Mouse (Mus musculus): ENCODE results near the gene Senp8.
A peak's percentile ranks its signal among the peaks of the same experiment; 100 is the strongest.
"Not testable (repeated sequence)": the region's sequence is repeated elsewhere in the genome, so short reads cannot be mapped to it uniquely, and the experiment has no call there.

Gene Senp8

DNA sequence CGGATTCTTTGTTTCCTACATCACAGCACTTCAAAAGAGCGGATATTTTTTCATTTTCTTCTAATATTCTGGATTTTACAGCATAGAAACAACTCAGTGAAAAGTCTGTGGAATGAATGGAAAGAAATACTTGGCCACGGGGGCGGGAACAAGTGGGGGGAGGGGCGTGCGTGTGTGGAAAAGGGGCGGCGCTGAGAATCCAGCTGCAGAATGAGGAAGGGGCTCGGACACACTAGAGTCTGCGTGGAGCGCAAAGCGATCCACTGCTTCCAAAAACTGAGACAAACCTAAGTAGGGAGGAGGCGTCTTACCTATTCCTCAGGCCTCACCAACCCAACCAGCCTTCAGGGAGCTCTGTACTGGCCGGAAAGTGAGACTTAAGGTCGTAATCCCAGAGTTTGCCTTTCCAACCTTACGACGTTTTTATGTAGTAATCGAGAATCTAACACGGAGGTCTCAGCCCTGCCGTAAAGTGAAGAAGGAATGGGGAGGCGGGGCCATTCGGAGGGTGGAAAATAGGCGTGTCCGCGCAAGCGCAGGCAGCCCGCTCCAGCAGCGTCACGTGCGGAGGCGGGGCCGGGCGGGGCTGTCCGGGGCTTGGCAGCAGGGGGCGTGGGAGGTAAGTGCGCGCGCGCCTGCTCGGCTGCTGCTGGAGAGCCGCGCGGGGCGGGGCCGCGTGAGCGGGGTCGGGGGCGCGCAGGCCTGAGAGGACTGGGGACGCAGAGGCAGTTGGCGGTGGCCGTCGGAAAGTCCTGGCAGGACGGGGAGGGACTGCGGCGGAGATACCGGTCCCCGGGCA lies at the start of gene Senp8, which contains the start of gene Myo9a:
Gene Senp8, minus strand, starts transcription at position 444 of the 799 bp plus-strand sequence.
Gene Myo9a, plus strand, starts transcription at position 630 of the 799 bp plus-strand sequence.
- DNase-seq (ENCODE audit: extremely low read depth, low read depth), result peak; percentile 96

DNA sequence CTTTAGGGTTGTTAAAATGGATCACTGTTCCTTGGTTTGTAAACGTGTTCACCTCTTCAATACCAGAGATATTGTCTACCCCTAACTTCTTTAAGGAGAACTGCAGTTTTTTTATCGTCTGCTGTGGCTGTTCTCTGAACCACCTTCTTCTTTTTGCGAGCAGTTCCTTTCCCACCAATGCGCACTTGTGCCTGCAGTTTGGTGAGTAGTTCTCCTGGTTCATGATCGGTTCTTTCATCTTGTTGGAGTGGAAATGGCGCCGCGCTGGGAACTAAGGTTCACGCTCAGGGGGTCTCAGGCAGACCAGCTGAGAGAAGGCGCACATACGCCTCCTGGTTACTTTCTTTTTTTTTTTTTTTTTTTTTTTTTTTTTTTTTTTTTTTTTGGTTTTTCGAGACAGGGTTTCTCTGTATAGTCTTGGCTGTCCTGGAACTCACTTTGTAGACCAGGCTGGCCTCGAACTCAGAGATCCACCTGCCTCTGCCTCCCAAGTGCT lies 16.5 kb upstream of the Senp8 start:
- DNase-seq (ENCODE audit: extremely low read depth, low read depth), result not testable (repeated sequence)

DNA sequence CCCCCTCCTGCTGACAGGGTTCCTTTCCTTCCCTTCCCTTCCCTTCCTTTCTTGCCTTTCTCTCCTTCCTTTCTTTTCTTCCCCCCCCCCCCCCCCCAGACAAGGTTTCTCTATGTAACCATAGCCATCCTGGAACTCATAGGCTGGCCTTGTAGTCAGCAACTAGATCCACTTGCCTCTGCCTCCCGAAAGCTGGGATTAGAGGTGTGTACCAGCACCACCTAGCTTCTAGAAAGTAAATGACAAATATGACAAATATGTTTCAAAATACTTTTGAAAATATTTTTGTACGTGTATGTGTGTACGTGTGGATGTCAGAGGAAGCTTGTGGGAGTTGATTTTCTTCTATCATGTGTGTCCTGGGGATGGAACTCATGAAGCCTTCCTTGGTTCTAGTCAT lies 10.0 kb upstream of the Senp8 start:
- DNase-seq (ENCODE audit: extremely low read depth, low read depth), result no peak

GRCm38 (mm10) chr9:59757016-59757415 lies 6.5 kb upstream of the Senp8 start:
- not testable (repeated sequence) for DNase-seq (ENCODE audit: extremely low read depth, low read depth)

DNA sequence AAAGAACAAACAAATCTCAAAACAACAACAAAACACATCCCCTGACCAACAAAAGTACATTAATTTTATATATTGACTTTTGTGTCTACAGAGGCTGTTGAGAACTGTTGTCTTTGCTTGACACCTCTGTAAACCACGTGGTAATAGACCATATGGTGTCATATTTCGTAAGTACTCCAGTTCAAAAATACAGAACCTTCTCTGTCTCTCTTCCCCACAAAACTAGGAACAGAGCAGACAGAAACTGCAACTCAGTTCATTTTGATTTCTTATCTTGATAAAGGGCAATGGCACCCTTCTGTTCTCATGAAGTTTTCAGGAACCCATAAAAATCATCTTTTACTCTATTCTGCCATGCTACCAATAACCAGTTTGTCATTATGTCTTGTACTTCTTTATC lies 4.7 kb upstream of the Senp8 start:
- peak; percentile 33 for DNase-seq (ENCODE audit: extremely low read depth, low read depth)

- no peak for DNase-seq (ENCODE audit: extremely low read depth, low read depth)
Measured at GRCm38 (mm10) chr9:59751966-59752365, 1.5 kb upstream of the Senp8 start.

GRCm38 (mm10) chr9:59751066-59751581 lies 614 bp upstream of the Senp8 start:
- peak; percentile 39 for DNase-seq (ENCODE audit: extremely low read depth, low read depth)

DNA sequence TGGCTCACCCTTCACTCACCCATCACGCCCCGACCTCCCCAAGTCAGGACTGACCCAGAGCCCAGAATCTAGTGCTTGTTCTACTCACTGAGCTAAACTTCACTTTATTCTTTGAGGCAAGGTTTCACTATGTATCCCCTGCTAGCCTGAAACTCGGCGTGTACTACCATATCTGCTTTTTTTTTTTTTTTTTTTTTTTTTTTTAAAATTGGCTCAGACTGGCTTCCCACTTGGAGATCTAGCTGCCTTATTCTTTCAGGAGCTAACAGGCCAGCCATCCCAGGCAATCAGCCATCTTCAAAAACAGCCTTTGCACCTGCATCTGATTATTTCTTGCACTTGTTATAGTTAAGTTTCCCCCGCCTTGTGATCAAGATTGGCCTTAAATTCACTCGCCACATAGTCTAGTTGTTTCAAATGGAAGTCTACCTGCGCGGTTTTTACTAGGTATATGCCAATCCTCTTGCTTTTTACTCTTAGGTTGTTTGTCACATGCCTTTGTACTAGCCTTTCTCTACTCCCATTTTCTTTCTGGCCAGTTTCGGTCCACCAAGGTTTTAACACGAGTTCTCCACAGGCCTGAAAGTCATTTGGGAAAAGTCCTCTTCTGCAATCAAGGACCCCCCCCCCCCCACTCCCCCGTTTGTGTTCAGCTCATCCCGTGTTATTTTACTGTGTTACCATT lies 787 bp downstream of the Senp8 start:
- no peak for DNase-seq (ENCODE audit: extremely low read depth, low read depth)

DNA sequence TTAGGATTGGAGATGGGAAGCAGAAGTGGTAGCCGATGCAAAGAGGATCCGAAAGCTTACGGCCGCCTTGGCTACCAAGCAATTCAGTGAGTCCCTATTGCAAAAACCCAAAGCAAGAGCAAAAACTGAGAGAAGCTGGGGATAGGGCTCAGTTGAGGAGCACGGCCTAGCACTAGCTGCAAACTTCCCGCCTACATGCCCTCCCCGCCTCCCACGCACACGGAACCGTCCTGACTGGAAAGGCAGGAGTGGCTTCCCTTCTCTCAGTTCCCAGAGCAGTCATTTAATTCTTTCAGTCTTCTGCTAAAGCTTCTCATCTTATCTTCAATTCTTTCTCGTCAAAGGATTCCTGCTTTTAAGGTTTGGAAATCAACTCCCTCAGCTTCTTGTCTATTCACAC lies 1.5 kb downstream of the Senp8 start:
- peak; percentile 45 for DNase-seq (ENCODE audit: extremely low read depth, low read depth)

DNA sequence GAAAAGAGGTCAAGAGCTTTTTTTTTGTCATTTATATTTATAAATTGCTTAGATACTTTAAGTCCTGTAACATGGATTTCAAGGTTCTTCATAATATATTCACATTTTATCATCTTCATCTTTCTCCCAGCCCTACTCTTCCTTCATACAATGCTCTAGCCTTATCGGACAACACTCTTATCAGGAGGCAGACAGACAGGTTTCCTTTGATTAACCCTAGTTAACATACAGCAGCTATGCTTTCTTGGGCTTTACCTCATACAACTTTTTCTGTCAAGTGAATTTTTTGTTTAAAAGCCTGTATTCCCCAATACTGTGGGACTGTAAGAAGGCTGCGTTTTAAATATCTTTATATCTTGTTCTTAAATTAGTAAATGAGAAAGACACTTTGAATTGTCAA lies 2.1 kb downstream of the Senp8 start:
- no peak for DNase-seq (ENCODE audit: extremely low read depth, low read depth)

GRCm38 (mm10) chr9:59743903-59744302 lies 6.6 kb downstream of the Senp8 start:
- DNase-seq (ENCODE audit: extremely low read depth, low read depth), result no peak

DNA sequence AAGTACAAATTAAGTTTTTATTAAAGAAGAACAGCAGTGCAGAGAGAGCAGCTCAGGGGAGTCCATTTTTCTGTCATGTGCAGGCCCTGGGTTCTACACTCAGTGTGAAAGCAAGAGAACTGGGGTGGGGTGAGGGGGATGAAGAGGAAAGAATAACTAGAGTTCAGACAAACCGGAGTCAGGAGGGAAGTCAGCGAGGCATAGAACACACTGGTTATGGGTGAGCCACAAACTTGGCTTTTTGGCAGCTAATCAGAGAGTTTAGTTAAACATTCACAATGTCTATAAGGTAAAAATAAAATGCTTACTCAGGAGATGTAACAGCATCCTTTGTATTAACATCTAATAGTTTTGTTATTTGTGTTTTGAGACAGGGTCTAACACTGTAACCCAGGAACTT lies 9.9 kb downstream of the Senp8 start:
- no peak for DNase-seq (ENCODE audit: extremely low read depth, low read depth)

DNA sequence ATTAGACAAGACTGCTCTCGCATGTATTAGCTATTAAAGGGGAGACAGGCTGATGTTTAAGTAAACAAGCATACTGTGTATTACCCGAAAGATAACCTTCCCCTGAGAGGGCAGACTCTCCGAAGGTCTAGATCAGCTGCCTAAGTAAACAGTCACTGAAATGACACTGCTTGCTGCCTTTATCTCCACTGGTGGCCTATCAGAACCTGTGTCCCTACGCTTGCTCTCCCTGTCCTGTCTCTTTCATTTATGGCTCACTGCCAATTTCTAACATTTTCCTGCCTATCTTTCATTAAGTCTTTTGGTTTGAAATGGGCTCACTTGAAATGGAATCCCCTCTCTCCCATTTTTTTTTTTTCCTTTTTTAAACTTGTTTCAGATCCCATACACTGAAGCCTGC lies 15.1 kb downstream of the Senp8 start:
- peak; percentile 28 for DNase-seq (ENCODE audit: extremely low read depth, low read depth)

- DNase-seq (ENCODE audit: extremely low read depth, low read depth), result no peak
Measured at GRCm38 (mm10) chr9:59733075-59733474, 17.4 kb downstream of the Senp8 start.

DNA sequence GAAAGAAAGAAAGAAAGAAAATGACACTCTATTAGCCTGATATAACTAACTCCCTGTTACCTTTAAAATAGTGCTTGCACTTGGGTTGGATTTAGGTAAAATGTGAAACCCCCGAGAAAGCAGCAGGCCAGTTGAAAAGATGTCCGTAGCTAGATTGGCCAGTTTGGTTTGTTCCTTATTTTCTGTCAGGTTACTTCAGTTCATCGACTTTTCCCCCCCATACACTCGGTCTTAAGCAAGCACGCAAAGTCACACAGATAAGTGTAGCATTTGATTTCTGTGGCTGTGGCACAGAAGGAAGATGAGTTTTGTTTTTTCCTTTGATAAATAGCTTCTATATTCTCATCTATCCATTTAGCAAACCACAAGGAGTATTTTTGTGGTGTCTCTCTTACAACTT lies 19.4 kb downstream of the Senp8 start:
- DNase-seq (ENCODE audit: extremely low read depth, low read depth), result peak; percentile 32

GRCm38 (mm10) chr9:59727569-59728286 lies 22.8 kb downstream of the Senp8 start:
- DNase-seq (ENCODE audit: extremely low read depth, low read depth), result no peak

DNA sequence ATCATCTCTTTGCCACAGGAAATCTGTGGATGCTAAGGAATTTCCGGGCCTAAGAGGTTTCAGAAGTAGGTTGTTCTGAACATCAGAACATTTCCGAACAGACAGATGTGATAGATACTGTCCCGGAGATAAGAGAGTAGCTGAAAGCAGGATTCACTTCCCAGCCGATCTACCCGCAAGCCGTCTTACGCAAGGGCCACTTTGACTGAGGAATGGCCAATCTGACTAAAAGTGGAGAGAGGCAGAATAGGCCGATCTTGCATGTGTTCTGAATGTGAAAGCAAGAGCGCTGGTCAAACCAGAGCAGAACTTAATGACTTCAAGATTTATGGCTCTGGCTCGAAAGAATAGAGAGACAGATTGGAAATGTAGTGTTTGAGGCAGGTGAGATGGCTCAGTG lies 25.0 kb downstream of the Senp8 start:
- DNase-seq (ENCODE audit: extremely low read depth, low read depth), result no peak

GRCm38 (mm10) chr9:59723791-59724442 lies 26.6 kb downstream of the Senp8 start:
- DNase-seq (ENCODE audit: extremely low read depth, low read depth), result no peak

DNA sequence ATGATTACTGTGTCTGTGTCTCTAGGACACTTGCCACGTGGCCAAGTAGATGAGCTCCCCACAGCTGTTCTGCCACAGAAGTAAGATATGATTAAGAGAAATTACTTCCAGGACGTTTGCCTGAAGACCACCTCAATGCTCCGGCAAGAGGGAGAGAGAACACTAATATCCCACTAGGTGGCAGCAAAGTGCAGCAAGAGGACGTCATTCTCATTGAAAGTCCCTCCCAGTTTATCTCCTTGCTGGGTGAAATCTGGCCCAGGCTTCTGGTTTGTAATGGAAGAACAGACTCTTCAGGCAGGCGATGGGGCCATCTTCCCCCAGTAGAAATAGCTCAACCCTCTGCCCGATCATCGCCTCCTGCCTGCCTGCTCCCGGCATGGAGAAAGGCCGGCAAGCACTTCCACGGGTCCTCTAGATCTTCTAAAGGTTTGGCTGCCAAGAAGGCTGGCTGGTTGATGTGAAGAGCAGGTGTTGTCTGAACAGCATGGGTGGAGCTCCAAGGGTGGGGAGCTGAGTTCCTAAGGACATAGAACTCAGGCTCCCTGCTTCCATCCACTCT lies 27.3 kb downstream of the Senp8 start:
- DNase-seq (ENCODE audit: extremely low read depth, low read depth), result peak; percentile 68

GRCm38 (mm10) chr9:59721144-59721543 lies 29.4 kb downstream of the Senp8 start:
- no peak for DNase-seq (ENCODE audit: extremely low read depth, low read depth)

- no peak for DNase-seq (ENCODE audit: extremely low read depth, low read depth)
Measured at GRCm38 (mm10) chr9:59718237-59718636, 32.3 kb downstream of the Senp8 start.
